Mouse (Mus musculus): ENCODE data around the gene Ctbs. TPM values are rescaled to one million over a fixed set of nuclear protein-coding genes. Genes with fewer than 3 reads are reported as not detected.

Gene Ctbs
- polyA plus RNA-seq, 1 experiment: not detected

GRCm38 (mm10) chr3:146412480-146412879 is 37.1 kb upstream of the Ctbs start:
- WGBS: 89% methylated on average over 7 of the region's 7 CpGs
- H3K27ac ChIP-seq (ENCODE audit: insufficient read depth, low read depth, low read length): no peak overlapping the region
- H3K4me3 ChIP-seq (ENCODE audit: insufficient read depth, low read depth, low read length): no peak overlapping the region
- TF ChIP-seq POLR2A (IDR thresholded peaks at IDR 0.05; ENCODE audit: insufficient read depth, low read depth, low read length) (no peak), CTCF (IDR thresholded peaks at IDR 0.05; ENCODE audit: insufficient read depth, low read depth, low read length) (no peak)
- H3K4me1 ChIP-seq (ENCODE audit: control insufficient read depth, insufficient read depth, low read length): peaks cover 13% of the 10 kb centered on the region

GRCm38 (mm10) chr3:146413016-146413415 is 36.6 kb upstream of the Ctbs start:
- Histone ChIP-seq H3K4me3 (ENCODE audit: insufficient read depth, low read depth, low read length) (no peak overlapping the region), H3K27ac (ENCODE audit: insufficient read depth, low read depth, low read length) (no peak overlapping the region), H3K4me1 (ENCODE audit: control insufficient read depth, insufficient read depth, low read length) (peaks cover 13% of the 10 kb centered on the region)
- TF ChIP-seq POLR2A (IDR thresholded peaks at IDR 0.05; ENCODE audit: insufficient read depth, low read depth, low read length): no peak
- no peak for TF ChIP-seq CTCF (IDR thresholded peaks at IDR 0.05; ENCODE audit: insufficient read depth, low read depth, low read length)
- 85% methylated on average over 13 of the region's 13 CpGs for WGBS

DNA sequence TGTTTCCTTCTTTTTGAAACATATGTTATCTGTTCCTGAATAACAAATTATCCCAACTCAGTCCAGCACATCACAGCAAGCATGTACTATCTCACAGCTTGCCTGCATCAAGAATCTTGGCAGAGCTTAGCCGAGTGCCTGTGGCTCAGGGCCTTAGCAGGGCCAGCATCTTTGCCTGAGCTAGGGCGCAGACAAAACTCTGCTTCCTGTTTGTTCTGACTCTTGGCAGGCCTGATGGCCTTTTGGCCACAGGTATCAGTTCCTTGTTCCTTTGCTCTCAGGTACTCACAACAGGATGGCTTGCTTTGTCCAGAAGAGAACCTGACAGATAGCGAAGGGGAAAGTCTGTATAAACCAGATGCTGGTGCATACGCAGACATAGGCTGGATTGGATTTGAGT is 35.6 kb upstream of the Ctbs start:
- Histone ChIP-seq H3K4me3 (ENCODE audit: insufficient read depth, low read depth, low read length) (no peak overlapping the region), H3K27ac (ENCODE audit: insufficient read depth, low read depth, low read length) (no peak overlapping the region), H3K4me1 (ENCODE audit: control insufficient read depth, insufficient read depth, low read length) (peaks cover 13% of the 10 kb centered on the region)
- 77% methylated on average over 4 of the region's 4 CpGs for WGBS
- no peak for TF ChIP-seq POLR2A (IDR thresholded peaks at IDR 0.05; ENCODE audit: insufficient read depth, low read depth, low read length)
- TF ChIP-seq CTCF (IDR thresholded peaks at IDR 0.05; ENCODE audit: insufficient read depth, low read depth, low read length): no peak

- WGBS: 90% methylated on average over 12 of the region's 12 CpGs
- no peak overlapping the region for H3K4me3 ChIP-seq (ENCODE audit: insufficient read depth, low read depth, low read length)
- no peak for TF ChIP-seq CTCF (IDR thresholded peaks at IDR 0.05; ENCODE audit: insufficient read depth, low read depth, low read length)
- no peak for TF ChIP-seq POLR2A (IDR thresholded peaks at IDR 0.05; ENCODE audit: insufficient read depth, low read depth, low read length)
- H3K4me1 ChIP-seq (ENCODE audit: control insufficient read depth, insufficient read depth, low read length): peaks cover 13% of the 10 kb centered on the region
- no peak overlapping the region for H3K27ac ChIP-seq (ENCODE audit: insufficient read depth, low read depth, low read length)
Observed at GRCm38 (mm10) chr3:146414555-146414954, 35.0 kb upstream of the Ctbs start.

- peaks cover 8% of the 10 kb centered on the region for H3K4me1 ChIP-seq (ENCODE audit: control insufficient read depth, insufficient read depth, low read length)
- WGBS: 95% methylated on average over 8 of the region's 8 CpGs
Observed at GRCm38 (mm10) chr3:146417873-146418272, 31.7 kb upstream of the Ctbs start.

GRCm38 (mm10) chr3:146418901-146419300 is 30.7 kb upstream of the Ctbs start:
- H3K4me1 ChIP-seq (ENCODE audit: control insufficient read depth, insufficient read depth, low read length): peaks cover 5% of the 10 kb centered on the region
- H3K4me3 ChIP-seq (ENCODE audit: insufficient read depth, low read depth, low read length): no peak overlapping the region
- no peak overlapping the region for H3K27ac ChIP-seq (ENCODE audit: insufficient read depth, low read depth, low read length)
- 91% methylated on average over 7 of the region's 7 CpGs for WGBS
- no peak for TF ChIP-seq POLR2A (IDR thresholded peaks at IDR 0.05; ENCODE audit: insufficient read depth, low read depth, low read length)
- no peak for TF ChIP-seq CTCF (IDR thresholded peaks at IDR 0.05; ENCODE audit: insufficient read depth, low read depth, low read length)

More at GRCm38 (mm10) chr3:146417873-146418272, 31.7 kb upstream of the Ctbs start:
- no peak for TF ChIP-seq CTCF (IDR thresholded peaks at IDR 0.05; ENCODE audit: insufficient read depth, low read depth, low read length)
- Histone ChIP-seq H3K27ac (ENCODE audit: insufficient read depth, low read depth, low read length) (no peak overlapping the region), H3K4me3 (ENCODE audit: insufficient read depth, low read depth, low read length) (no peak overlapping the region)

DNA sequence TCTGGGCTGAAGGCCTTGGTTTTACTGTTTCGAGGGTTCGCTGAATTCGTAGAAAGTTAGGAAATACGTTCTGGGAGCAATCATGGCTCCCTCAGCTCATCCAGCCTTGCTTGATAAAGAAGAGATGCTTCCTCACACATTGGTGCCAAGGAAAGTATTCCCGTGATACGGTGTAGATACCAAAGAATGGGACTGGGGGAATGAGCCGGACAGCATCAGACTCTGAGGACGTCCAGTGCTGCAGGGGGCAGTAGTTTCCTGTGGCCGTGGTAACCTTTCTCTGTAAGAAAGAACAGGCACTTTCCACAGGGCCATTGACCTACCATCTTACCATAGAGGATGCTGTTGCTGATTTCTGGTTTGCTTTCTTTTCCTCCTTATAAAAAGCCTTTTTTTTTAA is 30.1 kb upstream of the Ctbs start:
- H3K4me1 ChIP-seq (ENCODE audit: control insufficient read depth, insufficient read depth, low read length): peaks cover 1% of the 10 kb centered on the region

DNA sequence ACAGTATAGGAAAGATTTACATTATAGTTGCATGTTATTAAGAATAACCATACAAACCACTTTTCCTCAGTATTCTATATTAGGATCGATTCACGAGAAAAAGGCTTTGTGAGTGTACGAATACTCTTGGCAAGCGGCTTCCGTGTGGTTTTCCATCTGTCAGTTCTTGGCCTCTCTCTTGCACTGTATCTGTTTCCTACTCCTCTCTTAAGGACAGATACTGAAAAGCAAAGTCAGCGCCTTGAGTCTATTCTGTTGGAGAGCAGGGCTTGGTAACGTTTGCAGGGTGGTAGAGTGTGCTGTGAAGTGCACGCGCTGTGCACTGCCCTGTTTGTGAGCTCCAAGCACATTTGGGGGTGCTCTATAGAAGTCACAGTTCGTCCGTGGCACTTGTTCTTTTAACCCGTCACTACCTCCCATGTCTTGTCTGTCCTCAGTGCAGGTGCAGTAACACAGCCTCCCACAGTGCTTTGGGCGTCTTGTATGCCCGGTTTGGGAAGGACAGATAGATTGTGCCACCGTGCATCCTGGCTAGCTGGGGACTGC is 29.5 kb upstream of the Ctbs start:
- TF ChIP-seq CTCF (IDR thresholded peaks at IDR 0.05; ENCODE audit: insufficient read depth, low read depth, low read length) (no peak), POLR2A (IDR thresholded peaks at IDR 0.05; ENCODE audit: insufficient read depth, low read depth, low read length) (no peak)
- 85% methylated on average over 15 of the region's 15 CpGs for WGBS
- Histone ChIP-seq H3K4me1 (ENCODE audit: control insufficient read depth, insufficient read depth, low read length) (no peaks in the 10 kb centered on the region; the same call in 1 of the 2 replicates), H3K4me3 (ENCODE audit: insufficient read depth, low read depth, low read length) (no peak overlapping the region), H3K27ac (ENCODE audit: insufficient read depth, low read depth, low read length) (no peak overlapping the region)

More for the DNA sequence above, 30.1 kb upstream of the Ctbs start:
- WGBS: 85% methylated on average over 9 of the region's 9 CpGs
- TF ChIP-seq CTCF (IDR thresholded peaks at IDR 0.05; ENCODE audit: insufficient read depth, low read depth, low read length): no peak
- no peak for TF ChIP-seq POLR2A (IDR thresholded peaks at IDR 0.05; ENCODE audit: insufficient read depth, low read depth, low read length)
- Histone ChIP-seq H3K27ac (ENCODE audit: insufficient read depth, low read depth, low read length) (no peak overlapping the region), H3K4me3 (ENCODE audit: insufficient read depth, low read depth, low read length) (no peak overlapping the region)

DNA sequence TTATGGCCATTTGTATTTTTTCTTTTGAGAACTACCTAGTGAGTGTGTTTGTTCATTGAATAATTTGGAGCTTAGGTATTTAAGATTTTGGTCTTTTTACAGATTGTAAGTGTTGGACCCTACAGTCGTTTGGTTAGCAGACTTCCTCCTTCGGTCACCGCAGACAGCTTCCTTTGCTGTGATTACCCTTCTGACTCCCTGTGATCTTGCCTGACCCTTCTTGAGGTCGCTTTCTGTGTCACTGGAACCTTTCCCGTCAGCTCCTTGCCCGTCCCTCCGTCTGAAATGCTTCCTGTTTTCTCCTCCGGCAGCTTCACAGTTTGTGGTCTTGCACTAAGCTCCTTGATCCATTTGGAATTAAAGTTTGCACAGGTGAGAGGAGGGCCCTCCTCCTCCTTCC is 27.8 kb upstream of the Ctbs start:
- TF ChIP-seq POLR2A (IDR thresholded peaks at IDR 0.05; ENCODE audit: insufficient read depth, low read depth, low read length) (no peak), CTCF (IDR thresholded peaks at IDR 0.05; ENCODE audit: insufficient read depth, low read depth, low read length) (no peak)
- 67% methylated on average over 8 of the region's 8 CpGs for WGBS
- H3K4me3 ChIP-seq (ENCODE audit: insufficient read depth, low read depth, low read length): no peak overlapping the region
- H3K4me1 ChIP-seq (ENCODE audit: control insufficient read depth, insufficient read depth, low read length): peaks cover 6% of the 10 kb centered on the region; the same call in 1 of the 2 replicates
- H3K27ac ChIP-seq (ENCODE audit: insufficient read depth, low read depth, low read length): no peak overlapping the region

DNA sequence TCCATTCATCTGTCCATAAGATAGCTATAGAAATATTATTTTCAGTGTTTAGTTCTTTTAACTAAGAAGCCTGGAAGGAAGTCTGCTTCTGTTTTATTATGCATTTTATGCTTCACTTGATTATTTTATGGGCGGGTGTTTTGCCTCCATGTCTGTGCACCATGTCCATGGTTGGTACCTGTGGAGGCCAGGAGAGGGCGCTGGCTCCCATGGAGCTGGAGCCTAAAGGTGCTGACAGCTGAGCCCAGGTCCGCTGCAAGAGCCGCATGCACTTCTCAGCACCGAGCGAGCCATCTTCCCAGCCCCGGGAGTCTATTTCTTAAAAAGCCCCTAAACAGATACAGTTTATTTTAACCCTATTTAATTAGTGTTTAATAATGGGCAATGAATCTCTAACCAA is 25.9 kb upstream of the Ctbs start:
- Histone ChIP-seq H3K27ac (ENCODE audit: insufficient read depth, low read depth, low read length) (no peak overlapping the region), H3K4me3 (ENCODE audit: insufficient read depth, low read depth, low read length) (no peak overlapping the region), H3K4me1 (ENCODE audit: control insufficient read depth, insufficient read depth, low read length) (peaks cover 6% of the 10 kb centered on the region; the same call in 1 of the 2 replicates)
- no peak for TF ChIP-seq CTCF (IDR thresholded peaks at IDR 0.05; ENCODE audit: insufficient read depth, low read depth, low read length)
- 84% methylated on average over 7 of the region's 7 CpGs for WGBS

Data from olfactory bulb, adult 2 months (tissue).